Mouse (Mus musculus) Patski (cell line): ENCODE measurements around the gene Wipf1. TPM values are rescaled to one million over a fixed set of nuclear protein-coding genes. Genes with fewer than 3 reads are reported as not detected.

ENCODE experiments used
- ATAC-seq: fragments of 100-300 bp; one replicate; pipeline ENCODE4 v1.8.0; 2021
- CTCF ChIA-PET: fragments of 350-600 bp; sonication (Branson Sonifier 250); formaldehyde crosslinking; loops from one replicate; lab custom pipeline; 2022; ENCODE audit warnings: inconsistent platforms; lab: Charles Lee
- POLR2A ChIA-PET: fragments of 350-600 bp; sonication (Branson Sonifier 250); formaldehyde crosslinking; loops from one replicate; lab custom pipeline; 2022; ENCODE audit warnings: antibody characterized with exemption, inconsistent platforms; lab: Charles Lee
- DNase-seq: peaks from one replicate; pipeline ENCODE4 v3.0.0-alpha.2; 2011; ENCODE audit warnings: low read depth, low spot score
- H3K27me3 ChIP-seq: fragments of 371-371 bp; one replicate; pipeline ENCODE4 v1.5.1; 2021
- CTCF ChIP-seq: fragments of 100-300 bp; IDR thresholded peaks from one replicate; pipeline ENCODE4 v1.5.1; 2021
- in situ Hi-C: fragments of 300-500 bp; cut with MboI; formaldehyde crosslinking; loops from 3 replicates; pipeline ENCODE4 v1.11.1; 2018; ENCODE audit warnings: low pct_unique_long_range_greater_than_20kb, mixed read lengths
- polyA plus RNA-seq: library from polyadenylated mRNA; unstranded; gene quantifications from one replicate; pipeline ENCODE4 v1.2.3, GENCODE M21; 2021

The Wipf1 gene
- polyA plus RNA-seq: 20.2 TPM

DNA sequence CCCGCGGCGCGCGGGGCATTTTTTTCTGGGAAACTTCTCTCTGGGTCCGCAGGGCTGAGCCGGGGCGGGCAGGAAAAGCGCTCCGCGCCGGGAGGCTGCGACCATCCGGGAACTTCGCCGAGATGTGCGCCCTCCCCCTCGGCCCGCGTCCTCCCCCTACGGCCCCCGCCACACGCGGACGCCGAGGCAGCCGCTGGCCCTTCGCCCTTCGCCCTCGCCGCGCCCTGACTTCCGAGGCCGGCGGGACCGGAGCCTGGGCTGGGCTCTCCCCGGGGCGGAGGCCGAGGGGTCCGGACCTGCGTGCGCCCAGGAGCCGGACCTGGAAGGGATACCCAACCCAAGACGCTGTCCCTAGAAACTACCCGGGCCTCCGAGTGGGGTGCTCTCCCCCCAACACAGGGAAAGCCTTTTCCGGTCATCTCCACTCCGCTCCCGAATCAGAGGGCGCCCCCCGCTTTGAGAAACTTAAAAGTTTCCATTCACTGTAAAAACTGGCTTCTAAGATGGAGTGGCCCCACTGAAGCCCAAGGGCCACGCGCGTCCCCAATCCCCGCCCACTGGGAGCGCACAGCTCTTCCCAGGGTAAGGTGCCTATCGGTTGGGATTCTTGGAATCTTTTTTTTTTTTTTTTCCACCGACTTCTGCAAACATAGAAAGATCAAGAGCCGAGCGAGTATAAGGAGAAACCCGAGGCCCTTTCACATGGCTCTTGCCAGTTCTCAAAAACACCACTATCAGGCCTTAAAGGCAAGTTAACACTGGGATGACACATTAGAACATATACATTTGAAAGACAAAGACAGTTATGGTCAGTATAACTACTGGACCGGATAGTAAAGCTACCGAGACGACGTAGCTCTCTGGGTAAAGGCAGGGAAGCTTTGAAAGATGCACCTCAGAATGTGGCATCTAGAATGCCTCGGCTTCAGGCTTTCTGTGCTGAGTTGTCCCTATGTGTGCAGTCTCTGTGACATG lies at the start of gene Wipf1:
Wipf1 (minus strand) TSS at position 379 of the 975 bp plus-strand sequence.
- in situ Hi-C loops: no loop called here
- no peak for TF ChIP-seq CTCF
- DNase-seq (no peak), ATAC-seq (peak; percentile 67)
- ChIA-PET POLR2A (no interaction called here), CTCF (interaction anchor here (1.4 to 1.5 kb wide), 2 partner anchors 10 to 20 kb away, joined by 5 read pairs; no protein-coding TSS in a partner anchor)
- H3K27me3 ChIP-seq: no peaks in the 10 kb centered on the region

DNA sequence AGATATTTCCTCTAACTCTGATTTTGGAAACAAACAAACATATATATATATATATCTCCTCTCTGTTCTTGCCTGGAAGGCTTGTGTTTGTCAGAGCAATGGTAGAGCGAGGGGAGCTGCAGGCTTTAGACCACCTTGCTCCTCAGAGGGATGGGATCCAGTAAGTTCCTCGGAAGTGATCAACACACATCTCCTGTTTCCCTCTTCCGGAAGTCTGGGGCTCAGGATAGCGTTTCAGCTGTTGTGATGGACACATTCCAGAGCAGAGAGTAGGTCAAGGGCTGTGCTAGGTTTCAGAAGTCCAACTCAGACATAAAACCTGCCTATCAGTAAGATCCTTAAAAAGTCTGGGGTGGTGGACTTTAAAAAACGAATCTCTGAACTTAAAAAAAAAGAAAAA lies 49.6 kb upstream of the Wipf1 start:
- ChIA-PET CTCF (interaction anchor here (1.5 to 2.3 kb wide), 2 partner anchors 12 to 167 kb away, joined by 7 to 12 read pairs; no protein-coding TSS in a partner anchor), POLR2A (no interaction called here)
- DNase-seq (no peak), ATAC-seq (no peak)
- TF ChIP-seq CTCF: no peak
- H3K27me3 ChIP-seq: no peaks in the 10 kb centered on the region
- in situ Hi-C loops: no loop called here

DNA sequence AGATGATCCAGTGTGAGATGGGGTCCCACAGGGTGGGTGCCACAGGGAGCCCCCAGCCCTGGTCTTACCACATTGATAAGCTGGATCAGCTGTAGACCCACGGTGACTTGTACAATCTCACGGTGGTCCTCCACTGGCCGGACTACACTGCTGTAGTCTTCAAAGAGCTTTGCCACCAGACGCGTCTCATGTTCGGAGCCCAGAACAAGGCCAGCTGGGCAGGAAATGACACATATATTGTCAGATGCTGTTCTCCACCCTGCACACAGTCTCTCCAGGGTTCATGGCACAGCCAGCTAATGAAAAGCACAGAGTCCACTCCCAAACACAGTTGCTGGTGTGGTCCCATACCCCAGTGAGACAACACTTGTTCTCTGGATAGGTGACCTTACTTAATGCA lies 44.9 kb upstream of the Wipf1 start:
- no peaks in the 10 kb centered on the region for H3K27me3 ChIP-seq
- ChIA-PET POLR2A (no interaction called here), CTCF (interaction anchor here (2.1 kb wide), 1 partner anchor 10 kb away, joined by 9 read pairs; no protein-coding TSS in a partner anchor)
- no peak for TF ChIP-seq CTCF
- DNase-seq: no peak
- no peak for ATAC-seq
- in situ Hi-C loops: loop anchor here (25.0 kb wide), 1 partner anchor 1088 kb away; the partner anchor contains the start of genes Evx2 and Hoxd13

DNA sequence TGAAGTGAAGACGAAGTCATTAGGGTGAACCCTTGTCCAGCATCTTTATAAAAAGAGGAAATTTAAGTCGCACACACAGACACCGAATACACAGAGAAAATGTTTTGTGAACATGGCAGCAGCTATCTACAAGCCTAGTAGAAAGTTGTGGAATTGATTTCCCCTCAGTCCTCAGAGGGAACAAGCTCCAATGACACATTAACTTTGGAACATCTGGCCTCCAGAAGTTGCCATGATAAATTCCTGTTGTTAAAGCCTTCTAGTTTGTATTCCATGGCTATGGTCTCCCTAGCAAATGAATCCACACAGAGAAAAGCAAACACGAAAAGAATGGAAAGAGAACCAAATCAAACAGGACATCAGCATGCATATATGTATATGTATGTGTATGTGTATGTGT lies 44.0 kb upstream of the Wipf1 start:
- POLR2A ChIA-PET: no interaction called here
- in situ Hi-C loops: loop anchor here (25.0 kb wide), 1 partner anchor 1089 kb away; the partner anchor contains the start of genes Evx2 and Hoxd13
- no peak for ATAC-seq

DNA sequence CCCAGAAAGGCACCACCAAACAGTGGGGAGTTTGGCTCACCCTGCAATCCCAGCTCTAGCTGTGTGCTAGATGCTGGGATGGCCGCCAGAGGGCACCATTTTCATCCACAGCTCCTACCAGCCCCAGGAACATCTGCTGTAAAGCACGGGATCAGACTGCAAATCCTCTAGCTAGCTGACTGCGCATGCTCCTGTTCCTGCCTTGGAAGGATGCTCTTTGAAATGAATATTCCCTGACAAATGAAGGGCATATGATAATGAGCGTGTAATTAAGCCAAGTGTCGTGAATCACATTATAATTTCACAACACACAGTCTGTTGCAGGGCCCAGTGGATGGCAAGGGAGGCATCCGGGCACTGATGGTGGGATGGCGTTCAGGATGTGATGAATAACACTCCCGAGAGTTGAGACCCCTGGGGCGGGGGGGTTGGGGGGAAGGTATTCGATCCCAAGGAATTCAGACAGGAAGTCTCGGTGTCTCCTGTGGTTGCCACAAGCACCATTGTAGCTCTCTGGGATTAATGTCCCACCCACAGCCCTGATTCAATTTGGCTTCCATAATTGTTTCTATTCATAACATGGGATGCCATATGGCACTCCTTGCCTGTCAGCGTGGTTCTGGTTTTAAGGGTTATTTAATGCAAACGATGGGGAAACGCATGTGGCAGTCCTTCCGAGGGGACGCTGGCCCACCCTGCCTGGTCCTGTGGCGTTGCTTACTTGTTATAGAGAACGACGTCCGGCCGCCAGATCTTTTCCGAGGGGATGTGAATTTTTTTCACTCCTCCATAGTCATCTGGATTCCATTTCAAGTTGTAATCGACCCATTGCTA lies 43.2 kb upstream of the Wipf1 start:
- no peaks in the 10 kb centered on the region for H3K27me3 ChIP-seq
- in situ Hi-C loops: loop anchor here (25.0 kb wide), 1 partner anchor 1090 kb away; the partner anchor contains the start of genes Evx2 and Hoxd13
- POLR2A ChIA-PET: no interaction called here
- TF ChIP-seq CTCF: peak; percentile 90
- CTCF ChIA-PET: interaction anchor here (0.8 to 2.9 kb wide), 10 partner anchors 12 to 323 kb away, joined by 3 to 10 read pairs (median 4); no protein-coding TSS in a partner anchor
- ATAC-seq (peak; percentile 65), DNase-seq (no peak)

More for the DNA sequence above, 44.0 kb upstream of the Wipf1 start:
- CTCF ChIA-PET: interaction anchor here (0.9 to 2.9 kb wide), 2 partner anchors 11 to 168 kb away, joined by 3 to 10 read pairs; no protein-coding TSS in a partner anchor
- H3K27me3 ChIP-seq: no peaks in the 10 kb centered on the region
- TF ChIP-seq CTCF: no peak
- no peak for DNase-seq

DNA sequence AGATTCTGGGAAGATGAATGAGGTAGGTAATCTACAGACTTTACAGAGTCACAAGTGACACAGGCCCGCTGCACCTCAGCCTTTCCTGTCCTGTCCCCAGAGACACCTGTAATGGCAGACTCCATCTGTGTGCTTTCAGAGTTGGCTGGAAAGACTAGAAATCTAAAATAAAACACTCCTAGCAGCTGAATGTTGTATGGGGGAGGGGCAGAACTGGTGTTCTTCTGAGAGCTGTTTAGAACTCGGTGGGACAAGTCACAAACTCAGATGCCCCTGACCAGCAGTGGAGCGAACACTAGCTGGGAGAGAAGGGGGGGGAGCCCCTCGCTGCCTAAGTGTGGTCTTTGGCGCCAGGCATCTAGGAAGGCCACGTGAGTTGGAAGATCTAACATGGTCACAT lies 42.4 kb upstream of the Wipf1 start:
- in situ Hi-C loops: loop anchor here (25.0 kb wide), 1 partner anchor 1090 kb away; the partner anchor contains the start of genes Evx2 and Hoxd13
- ATAC-seq: no peak
- TF ChIP-seq CTCF: no peak
- no peaks in the 10 kb centered on the region for H3K27me3 ChIP-seq
- DNase-seq: no peak
- ChIA-PET POLR2A (no interaction called here), CTCF (interaction anchor here (0.6 to 2.9 kb wide), 9 partner anchors 11 to 324 kb away, joined by 3 to 10 read pairs (median 4); no protein-coding TSS in a partner anchor)

DNA sequence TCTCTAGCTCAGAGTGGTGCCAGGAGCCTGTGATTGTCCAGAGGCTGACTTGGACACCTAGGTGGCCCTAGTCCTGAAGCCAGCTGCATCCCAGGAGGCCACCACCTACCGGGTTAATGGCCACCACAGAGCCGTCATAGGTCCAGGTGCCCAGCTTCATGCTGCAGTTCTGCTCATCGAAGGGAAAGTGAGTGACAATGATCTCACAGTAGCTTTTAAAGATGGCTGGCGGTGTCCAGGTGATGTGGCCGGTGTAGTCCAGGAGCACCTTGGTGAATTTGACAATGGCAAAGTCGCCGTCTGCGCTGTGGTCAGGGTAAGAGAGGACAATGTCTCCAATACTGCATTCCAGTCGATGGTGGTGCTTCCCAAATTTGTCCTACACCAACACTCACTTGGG lies 41.8 kb upstream of the Wipf1 start:
- POLR2A ChIA-PET: no interaction called here
- CTCF ChIA-PET: interaction anchor here (0.6 to 2.9 kb wide), 4 partner anchors 11 to 142 kb away, joined by 3 to 10 read pairs (median 4); no protein-coding TSS in a partner anchor
- no peaks in the 10 kb centered on the region for H3K27me3 ChIP-seq
- no peak for TF ChIP-seq CTCF
- in situ Hi-C loops: loop anchor here (25.0 kb wide), 1 partner anchor 1091 kb away; the partner anchor contains the start of genes Evx2 and Hoxd13
- ATAC-seq (no peak), DNase-seq (no peak)

DNA sequence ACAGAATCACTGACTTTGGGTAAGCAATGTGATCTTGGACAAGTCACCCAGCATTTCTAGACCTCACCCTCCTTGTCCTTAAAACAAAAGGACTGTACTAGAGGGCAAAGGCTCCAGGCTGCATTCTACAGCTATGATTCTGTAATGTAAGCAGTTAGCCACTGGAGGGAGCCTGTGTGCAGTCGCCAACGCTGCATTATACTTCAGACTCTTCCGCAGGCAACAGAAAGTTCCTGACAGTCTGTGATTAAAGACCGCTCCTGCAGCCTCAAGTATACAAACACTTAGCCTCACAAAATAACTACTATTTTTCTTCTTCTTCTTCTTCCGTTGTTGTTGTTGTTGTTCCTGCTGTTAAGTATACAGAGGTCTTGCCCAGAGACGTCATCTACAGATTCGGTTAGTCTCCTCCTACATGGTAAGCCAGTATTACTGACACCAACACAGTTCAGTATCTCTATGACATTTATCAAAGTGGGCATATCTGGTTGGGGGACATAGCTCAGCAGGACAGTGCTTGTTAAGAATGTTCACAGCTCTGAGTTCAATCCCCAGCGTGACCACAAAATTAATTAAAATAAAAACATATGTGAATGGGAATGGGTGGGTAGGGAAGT lies 37.6 kb upstream of the Wipf1 start:
- POLR2A ChIA-PET: no interaction called here
- DNase-seq (no peak), ATAC-seq (peak; percentile 65)
- TF ChIP-seq CTCF: peak; percentile 91
- no peaks in the 10 kb centered on the region for H3K27me3 ChIP-seq
- in situ Hi-C loops: loop anchor here (25.0 kb wide), 1 partner anchor 1095 kb away; the partner anchor contains the start of genes Evx2 and Hoxd13
- CTCF ChIA-PET: interaction anchor here (0.6 to 2.3 kb wide), 9 partner anchors 9 to 206 kb away, joined by 3 to 35 read pairs (median 4); partner anchors contain the start of gene Chrna1

DNA sequence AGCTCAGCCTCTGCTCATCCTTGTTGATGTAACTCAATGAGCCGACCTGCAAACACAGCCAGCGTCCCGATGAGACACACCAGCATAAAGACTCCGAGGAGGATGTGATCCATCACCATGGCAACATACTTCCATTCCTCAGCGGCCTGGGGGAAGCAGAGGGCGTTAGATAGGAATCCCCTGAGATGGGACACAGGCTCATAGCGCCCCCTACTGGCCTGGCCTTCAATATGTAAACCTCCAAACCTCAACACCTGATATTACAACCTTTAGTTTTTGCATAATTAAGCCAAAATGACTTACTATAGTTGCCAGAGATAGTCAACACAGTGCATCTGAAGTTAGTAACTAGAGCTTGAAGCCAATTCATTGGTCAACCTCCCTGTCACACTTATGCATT lies 36.6 kb upstream of the Wipf1 start:
- TF ChIP-seq CTCF: peak; percentile 61
- no peaks in the 10 kb centered on the region for H3K27me3 ChIP-seq
- in situ Hi-C loops: loop anchor here (25.0 kb wide), 1 partner anchor 1096 kb away; the partner anchor contains the start of genes Evx2 and Hoxd13
- DNase-seq: no peak
- no peak for ATAC-seq
- POLR2A ChIA-PET: no interaction called here
- CTCF ChIA-PET: interaction anchor here (1.3 to 2.3 kb wide), 6 partner anchors 10 to 207 kb away, joined by 4 to 35 read pairs (median 8); partner anchors contain the start of gene Chrna1
